Mouse (Mus musculus): ENCODE measurements around the gene Kmo. TPM values are rescaled to one million over a fixed set of nuclear protein-coding genes. Genes with fewer than 3 reads are reported as not detected.
A peak's percentile ranks its signal among the peaks of the same experiment; 100 is the strongest.

The Kmo gene
- polyA plus RNA-seq, 1 experiment from 2014 or later: 1.2 TPM

GRCm38 (mm10) chr1:175701145-175701544, 81.0 kb downstream of the Kmo start:
- no peak overlapping the region for H3K4me2 ChIP-seq (ENCODE audit: low read depth, low read length)
- ATAC-seq (ENCODE audit: insufficient read depth, low FRiP score): peak; percentile 33; the same call in 1 of the 2 replicates
- H3K9ac ChIP-seq (ENCODE audit: low read length): no peak overlapping the region
- no peaks in the 10 kb centered on the region for H3K9me3 ChIP-seq (replicated peaks; ENCODE audit: control insufficient read depth, low read length)
- no peak overlapping the region for H3K27ac ChIP-seq (ENCODE audit: low read length)
- H3K4me3 ChIP-seq (replicated peaks; ENCODE audit: low read length): no peak overlapping the region
- no peaks in the 10 kb centered on the region for H3K27me3 ChIP-seq (ENCODE audit: control insufficient read depth, insufficient read depth, low read length)
- no peaks in the 10 kb centered on the region for H3K36me3 ChIP-seq (ENCODE audit: control insufficient read depth, insufficient read depth, low read length)
- 57% methylated on average over 4 of the region's 4 CpGs for WGBS
- H3K4me1 ChIP-seq (ENCODE audit: control insufficient read depth, insufficient read depth, low read length): no peaks in the 10 kb centered on the region

GRCm38 (mm10) chr1:175707599-175707998, 87.4 kb downstream of the Kmo start:
- H3K9me3 ChIP-seq (replicated peaks; ENCODE audit: control insufficient read depth, low read length): no peaks in the 10 kb centered on the region
- 58% methylated on average over 5 of the region's 5 CpGs for WGBS
- H3K4me2 ChIP-seq (ENCODE audit: low read depth, low read length): no peak overlapping the region
- no peaks in the 10 kb centered on the region for H3K36me3 ChIP-seq (ENCODE audit: control insufficient read depth, insufficient read depth, low read length)
- no peak overlapping the region for H3K27ac ChIP-seq (ENCODE audit: low read length)
- H3K27me3 ChIP-seq (ENCODE audit: control insufficient read depth, insufficient read depth, low read length): no peaks in the 10 kb centered on the region
- H3K4me1 ChIP-seq (ENCODE audit: control insufficient read depth, insufficient read depth, low read length): no peaks in the 10 kb centered on the region
- no peak overlapping the region for H3K4me3 ChIP-seq (replicated peaks; ENCODE audit: low read length)
- ATAC-seq (ENCODE audit: insufficient read depth, low FRiP score): no peak
- no peak overlapping the region for H3K9ac ChIP-seq (ENCODE audit: low read length)

GRCm38 (mm10) chr1:175708013-175708412, 87.8 kb downstream of the Kmo start:
- Histone ChIP-seq H3K4me2 (ENCODE audit: low read depth, low read length) (no peak overlapping the region), H3K4me1 (ENCODE audit: control insufficient read depth, insufficient read depth, low read length) (no peaks in the 10 kb centered on the region), H3K27ac (ENCODE audit: low read length) (no peak overlapping the region), H3K9me3 (replicated peaks; ENCODE audit: control insufficient read depth, low read length) (no peaks in the 10 kb centered on the region), H3K9ac (ENCODE audit: low read length) (no peak overlapping the region), H3K4me3 (replicated peaks; ENCODE audit: low read length) (no peak overlapping the region), H3K36me3 (ENCODE audit: control insufficient read depth, insufficient read depth, low read length) (no peaks in the 10 kb centered on the region), H3K27me3 (ENCODE audit: control insufficient read depth, insufficient read depth, low read length) (no peaks in the 10 kb centered on the region)
- no peak for ATAC-seq (ENCODE audit: insufficient read depth, low FRiP score)

Other genes starting within 250 kb of the Kmo start
- 1.3 and 1.9 TPM in 2 replicates for gene Rgs7, start 127.9 kb upstream of the Kmo start, polyA plus RNA-seq (2015; fragmentation: Nextera tagmentation; extraction: Ambion mirVana)
- gene Fh1, start 5.3 kb downstream of the Kmo start, polyA plus RNA-seq (2015; fragmentation: Nextera tagmentation; extraction: Ambion mirVana): 131 and 135 TPM in 2 replicates
- gene Opn3, start 72.4 kb downstream of the Kmo start, polyA plus RNA-seq (2015; fragmentation: Nextera tagmentation; extraction: Ambion mirVana): 5.2 and 5.9 TPM in 2 replicates
- gene Chml, start 72.5 kb downstream of the Kmo start, polyA plus RNA-seq (2015; fragmentation: Nextera tagmentation; extraction: Ambion mirVana): 3.0 and 3.4 TPM in 2 replicates
- gene Wdr64, start 78.2 kb downstream of the Kmo start, polyA plus RNA-seq (2015; fragmentation: Nextera tagmentation; extraction: Ambion mirVana): not detected in 2 replicates

Measured in stomach, embryonic 16.5 days (tissue).